Mouse (Mus musculus) thymus, postnatal 0 days (tissue): ENCODE data around the gene Opcml. TPM values are rescaled to one million over a fixed set of nuclear protein-coding genes. Genes with fewer than 3 reads are reported as not detected.

Experiments used
- DNase-seq: peaks from one replicate; pipeline ENCODE4 v3.0.0-alpha.2; 2015; ENCODE audit warnings: low spot score
- polyA plus RNA-seq: library from polyadenylated mRNA; unstranded; fragments of >200 nt; fragmentation: Nextera tagmentation; extraction: Ambion mirVana; gene quantifications from 2 replicates; pipeline ENCODE4 v1.2.1, GENCODE M21; 2015

Opcml gene
- polyA plus RNA-seq, 1 experiment from 2014 or later: 10.8 TPM

GRCm38 (mm10) chr9:27830519-27830918 is 39.9 kb downstream of the Opcml start:
- no peak for DNase-seq

- DNase-seq: no peak
Observed at GRCm38 (mm10) chr9:27842806-27843205, 52.2 kb downstream of the Opcml start.

DNA sequence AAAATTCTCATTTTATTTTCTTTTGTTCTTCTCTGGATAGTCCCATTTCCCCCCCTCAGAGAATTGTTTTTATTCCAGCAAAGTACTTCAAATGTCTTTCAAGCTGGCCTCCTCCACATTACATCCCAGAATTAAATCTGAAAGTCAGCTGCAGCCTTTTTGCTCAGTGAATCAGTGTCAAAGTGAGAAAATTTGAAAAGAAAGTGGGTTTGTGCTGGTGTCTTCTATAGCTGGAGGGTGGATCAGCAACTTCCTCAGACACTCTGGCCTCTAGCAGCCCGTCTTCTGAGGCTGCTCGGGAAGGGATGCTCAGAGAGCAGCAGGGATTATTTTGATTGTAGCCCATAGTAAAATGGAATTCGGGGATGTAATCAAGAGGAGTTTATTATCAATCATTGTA is 81.0 kb downstream of the Opcml start:
- no peak for DNase-seq

DNA sequence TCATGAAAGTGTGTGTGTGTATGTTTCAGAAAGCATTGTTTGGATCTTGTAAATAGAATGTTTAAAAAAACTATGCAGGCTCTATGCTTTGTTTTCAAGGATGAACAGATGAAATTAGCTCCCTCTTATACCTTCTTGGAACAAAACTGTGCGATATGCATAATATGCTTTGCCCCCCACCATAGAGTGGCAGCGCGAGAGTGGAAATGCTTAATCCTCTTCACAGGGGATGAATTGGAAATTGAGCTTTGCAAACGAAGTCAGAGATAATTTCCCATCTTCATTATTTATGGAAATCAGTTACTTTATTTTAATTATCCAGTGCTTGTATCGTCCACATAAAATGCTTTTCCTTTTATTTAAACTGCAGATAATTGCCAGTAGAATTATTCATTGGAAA is 99.1 kb downstream of the Opcml start:
- no peak for DNase-seq

GRCm38 (mm10) chr9:27917250-27917649 is 126.7 kb downstream of the Opcml start:
- no peak for DNase-seq

DNA sequence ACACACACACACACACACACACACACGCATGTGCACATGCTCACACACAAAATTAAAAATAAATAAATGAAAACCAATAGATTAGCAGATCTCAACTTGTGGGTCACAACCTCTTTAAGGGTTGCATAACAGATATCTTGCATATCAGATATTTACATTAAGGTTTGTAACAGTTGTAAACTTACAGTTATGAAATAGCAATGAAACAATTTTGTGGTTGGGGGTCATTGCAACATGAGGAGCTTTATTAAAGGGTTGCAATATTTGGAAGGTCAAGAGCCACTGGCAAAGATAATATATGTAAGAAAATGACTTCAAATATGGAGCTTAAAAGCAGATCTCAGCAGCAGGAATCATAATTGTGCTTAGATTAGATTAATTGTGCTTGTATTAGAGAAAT is 132.9 kb downstream of the Opcml start:
- DNase-seq: no peak

GRCm38 (mm10) chr9:27923945-27924825 is 133.6 kb downstream of the Opcml start:
- no peak for DNase-seq

DNA sequence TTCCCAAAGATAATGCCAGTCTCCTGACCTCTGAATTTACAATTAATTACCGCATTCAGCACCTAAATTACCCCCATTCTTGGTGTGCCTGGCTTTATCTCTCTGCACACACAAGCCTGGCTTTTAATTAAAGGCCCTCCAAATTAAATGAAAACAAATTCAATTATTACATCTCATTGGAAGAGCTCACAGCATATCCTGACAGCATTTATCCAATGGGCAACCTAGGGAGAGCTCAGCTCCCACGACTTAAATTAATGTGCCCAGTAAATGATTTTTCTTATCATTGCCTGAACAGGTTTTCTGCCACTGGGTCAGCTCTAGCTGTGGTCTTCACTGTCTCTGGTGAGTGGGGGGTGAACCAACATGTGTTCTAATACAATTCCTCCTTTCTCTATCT is 135.1 kb downstream of the Opcml start:
- no peak for DNase-seq

- DNase-seq: no peak
Observed at GRCm38 (mm10) chr9:27937253-27937652, 146.7 kb downstream of the Opcml start.

GRCm38 (mm10) chr9:27937660-27938059 is 147.1 kb downstream of the Opcml start:
- no peak for DNase-seq

DNA sequence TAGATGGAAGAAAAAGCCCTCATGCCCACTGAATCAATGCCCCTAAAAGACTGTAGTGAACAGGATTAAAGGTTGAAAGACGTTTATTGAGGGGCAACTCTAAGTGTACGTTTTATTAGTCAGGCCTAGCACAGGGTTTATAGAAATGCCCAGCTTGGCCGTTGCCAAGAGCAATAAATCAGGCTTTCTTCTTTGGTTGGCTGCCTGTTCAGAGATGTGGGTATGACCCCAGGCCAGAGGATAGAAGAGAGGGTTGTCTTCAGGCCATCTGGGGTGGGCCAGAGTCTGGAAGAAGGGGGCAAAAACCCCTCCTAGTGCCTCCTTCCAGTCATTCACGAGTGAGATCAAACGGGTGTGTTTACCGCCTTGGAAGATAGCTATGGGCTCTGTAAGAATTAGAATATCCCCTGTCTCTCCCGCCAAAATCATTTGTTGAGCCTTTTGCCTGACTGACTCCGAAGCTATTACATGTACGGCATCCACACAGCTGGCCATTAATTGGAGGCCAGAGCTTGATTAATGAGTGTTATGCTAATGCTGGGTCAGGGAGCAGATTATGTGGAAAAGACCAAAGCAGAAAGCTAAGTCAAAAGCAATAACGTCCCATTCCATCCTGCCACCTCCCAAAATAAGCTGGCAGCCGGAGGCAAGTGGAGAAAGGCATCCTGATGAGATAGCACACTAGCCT is 154.9 kb downstream of the Opcml start:
- no peak for DNase-seq

DNA sequence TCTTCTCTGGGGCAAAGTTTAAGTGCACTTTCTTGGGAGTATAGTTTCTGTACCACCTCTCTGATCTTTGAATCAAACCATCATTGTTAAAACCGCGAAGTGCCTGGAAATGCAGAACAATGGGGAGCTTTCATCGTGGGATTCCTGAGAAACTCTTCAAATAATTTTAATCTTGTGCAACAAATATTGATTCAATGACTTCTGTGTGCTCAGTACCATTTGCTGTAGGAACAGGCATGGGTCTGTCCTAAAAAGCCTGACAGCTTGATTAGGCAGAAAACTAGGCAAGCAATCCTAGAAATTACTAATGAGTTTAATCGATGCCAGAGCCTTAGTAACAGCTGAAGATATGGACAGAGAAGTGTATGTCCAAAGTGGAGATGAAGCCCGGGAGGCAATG is 160.5 kb downstream of the Opcml start:
- no peak for DNase-seq

DNA sequence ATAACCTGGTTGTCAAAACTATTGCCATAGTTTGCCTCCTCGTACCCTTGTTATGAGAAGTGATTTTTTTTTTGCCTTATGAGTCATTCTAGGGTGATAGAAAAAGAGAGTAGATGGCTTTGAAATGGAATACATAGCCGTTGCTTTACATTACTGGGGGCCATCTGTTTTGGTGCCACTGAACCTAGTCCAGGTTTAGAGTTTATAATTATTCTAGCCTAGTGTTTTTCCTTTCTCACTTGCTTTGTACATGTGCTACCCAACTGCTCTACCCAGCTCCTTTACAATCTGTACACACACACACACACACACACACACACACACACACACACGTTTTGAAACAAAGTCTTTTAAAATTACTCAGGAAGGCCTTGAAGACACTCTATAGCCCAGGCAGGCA is 171.1 kb downstream of the Opcml start:
- DNase-seq: no peak

DNA sequence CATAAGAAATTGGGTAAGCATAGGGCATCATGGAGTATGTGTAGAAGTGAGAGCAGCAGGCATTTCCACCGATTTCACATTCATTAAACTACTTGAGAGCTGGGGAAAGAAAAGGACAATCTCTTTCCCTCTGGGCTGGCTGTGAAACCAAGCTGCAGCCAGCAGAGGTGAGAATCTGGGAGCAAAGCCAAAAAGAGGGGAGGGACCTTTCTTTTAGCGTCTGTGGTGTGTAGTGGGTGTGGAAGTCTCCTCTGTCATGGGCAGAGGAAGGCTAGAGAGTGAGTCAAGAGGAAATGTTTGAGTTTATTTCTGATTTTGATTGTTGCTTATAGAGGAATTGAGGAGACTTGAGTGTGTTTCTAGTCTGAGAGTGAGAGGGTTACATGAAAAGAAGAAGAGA is 172.8 kb downstream of the Opcml start:
- DNase-seq: no peak

DNA sequence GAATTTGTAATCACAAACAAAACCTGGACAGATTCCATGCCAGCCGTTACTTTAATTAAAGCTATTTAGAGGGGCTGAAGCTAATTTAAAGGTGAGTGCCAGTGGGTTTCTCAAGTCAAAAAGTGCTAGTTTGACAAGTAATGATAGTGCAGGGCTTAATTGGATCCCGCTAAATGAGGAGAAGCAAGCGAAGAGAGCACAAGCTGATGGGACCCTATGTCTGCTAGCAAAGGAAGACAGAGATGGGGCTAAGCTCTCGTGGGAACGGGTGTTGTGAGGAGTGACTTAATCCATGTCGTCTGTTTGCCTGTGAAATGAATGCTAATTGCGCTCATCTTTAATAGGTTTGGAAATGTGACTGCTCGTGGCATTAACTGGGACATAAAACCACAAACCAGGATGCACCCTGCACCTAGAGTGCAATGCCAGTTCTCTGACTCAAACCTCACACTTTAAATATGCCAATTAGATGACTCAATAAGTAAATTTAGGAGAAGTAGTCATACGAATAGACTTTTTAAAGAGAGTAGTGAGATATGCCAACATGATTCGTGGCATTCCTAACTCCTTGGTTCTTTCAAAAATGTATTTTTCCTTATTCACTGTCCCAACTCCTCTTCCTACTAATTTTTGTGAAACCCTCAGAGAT is 174.5 kb downstream of the Opcml start:
- DNase-seq: no peak

- no peak for DNase-seq
Observed at GRCm38 (mm10) chr9:27968266-27968665, 177.7 kb downstream of the Opcml start.

- no peak for DNase-seq
Observed at GRCm38 (mm10) chr9:27972293-27972692, 181.7 kb downstream of the Opcml start.

- DNase-seq: no peak
Observed at GRCm38 (mm10) chr9:27982576-27982975, 192.0 kb downstream of the Opcml start.

DNA sequence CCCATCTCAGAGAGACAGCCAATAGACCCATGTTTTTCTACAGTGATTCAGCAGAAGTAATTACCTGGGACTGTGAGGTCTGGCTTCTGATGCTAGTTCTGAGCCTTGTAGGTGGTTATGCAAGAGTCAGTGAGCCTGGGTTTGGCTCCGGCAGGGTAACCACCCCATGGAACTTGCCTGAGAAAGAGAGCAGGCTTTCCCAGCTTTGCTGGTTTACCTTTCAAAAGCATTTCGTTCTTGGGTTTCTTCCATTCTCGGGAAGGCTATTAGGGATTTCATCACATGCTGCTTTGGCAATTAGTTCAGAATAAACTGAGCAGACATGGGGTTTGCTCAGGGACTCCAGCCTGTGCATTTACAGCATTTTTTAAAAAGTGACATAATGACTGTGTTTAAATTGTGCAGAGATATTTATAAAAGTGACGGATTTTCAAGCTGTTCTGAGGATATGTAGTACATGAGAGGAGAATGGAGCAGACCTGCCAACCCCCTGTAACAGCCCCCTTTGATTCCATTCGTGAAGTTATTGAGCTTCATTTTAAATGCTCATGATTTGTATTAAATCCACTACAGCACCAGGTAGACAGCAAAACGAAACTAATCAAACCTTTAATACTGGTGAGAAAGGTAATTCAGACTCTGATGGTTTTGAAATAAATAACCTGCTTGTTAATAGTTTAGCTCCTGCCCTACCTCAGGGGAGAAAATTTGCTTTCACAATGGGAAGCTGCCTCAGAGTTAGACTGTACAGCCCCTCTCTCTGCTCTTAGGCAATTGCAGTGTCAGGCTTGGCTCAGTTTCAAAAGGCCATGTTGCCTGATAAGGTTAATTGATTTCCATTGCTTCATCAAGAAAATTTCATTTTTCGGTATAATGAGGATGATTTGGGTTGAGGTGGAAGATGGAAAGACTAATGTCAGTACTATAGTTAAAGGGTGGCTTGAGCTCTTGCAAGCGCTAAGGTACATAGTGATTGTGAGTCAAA is 196.3 kb downstream of the Opcml start:
- DNase-seq: no peak

DNA sequence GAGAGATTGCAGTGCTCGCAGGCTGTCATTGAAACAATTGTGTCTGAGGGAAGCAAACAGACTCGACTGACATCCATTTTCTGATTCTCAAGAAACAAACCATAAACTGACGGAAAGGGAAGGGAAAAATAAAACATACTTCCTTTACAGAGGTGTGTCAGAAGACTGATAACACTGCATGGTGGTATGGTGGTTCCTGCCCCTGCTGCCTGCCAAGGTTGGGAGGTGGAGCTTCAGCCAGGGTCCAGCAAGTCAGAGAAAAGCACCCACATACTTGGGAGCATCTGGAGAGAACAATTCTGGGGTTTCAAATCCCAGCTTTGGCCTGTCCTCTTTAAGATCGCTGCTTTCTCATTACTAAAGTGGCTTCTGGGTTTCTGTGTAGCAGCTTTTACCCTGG is 201.0 kb downstream of the Opcml start:
- DNase-seq: no peak

- DNase-seq: no peak
Observed at GRCm38 (mm10) chr9:27996536-27996935, 206.0 kb downstream of the Opcml start.
